Mouse (Mus musculus) bone marrow macrophage, adult 2 months (primary cell): ENCODE measurements around the gene Atp6v0a1.

Experiments
- CTCF ChIP-seq: IDR thresholded peaks from 2 replicates; pipeline ENCODE4 v1.5.1; 2012; ENCODE audit warnings: low read depth, mild to moderate bottlenecking, low read length, moderate library complexity
- POLR2A ChIP-seq: IDR thresholded peaks from 2 replicates; pipeline ENCODE4 v1.6.1; 2012; ENCODE audit warnings: mild to moderate bottlenecking, low read depth, low read length, borderline replicate concordance

GRCm38 (mm10) chr11:101055418-101055817 is 46.2 kb downstream of the Atp6v0a1 start:
- no peak for TF ChIP-seq CTCF
- TF ChIP-seq POLR2A: no peak
